Mouse (Mus musculus) gastrocnemius, postnatal 36 days (tissue): ENCODE data around the gene Akr1b10. TPM values are rescaled to one million over a fixed set of nuclear protein-coding genes. Genes with fewer than 3 reads are reported as not detected.
A peak's percentile ranks its signal among the peaks of the same experiment; 100 is the strongest.
"Not testable (repeated sequence)": the region's sequence is repeated elsewhere in the genome, so short reads cannot be mapped to it uniquely, and the experiment has no call there.

Experiments used
- DNase-seq, 2 experiments: peaks; one replicate each; pipeline ENCODE4 v3.0.0; 2022
- intact Hi-C: fragments of 180-260 bp; cut with DNase I; formaldehyde crosslinking; loops from one replicate; pipeline ENCODE4 v1.15.1; 2025
- total RNA-seq, 2 experiments: library from RNA; stranded (reverse); gene quantifications; 2 replicates each; pipeline ENCODE4 v1.2.3; 2021

Gene Akr1b10
- total RNA-seq, 2 experiments from 2014 or later, result 52.6 to 56.5 TPM

DNA sequence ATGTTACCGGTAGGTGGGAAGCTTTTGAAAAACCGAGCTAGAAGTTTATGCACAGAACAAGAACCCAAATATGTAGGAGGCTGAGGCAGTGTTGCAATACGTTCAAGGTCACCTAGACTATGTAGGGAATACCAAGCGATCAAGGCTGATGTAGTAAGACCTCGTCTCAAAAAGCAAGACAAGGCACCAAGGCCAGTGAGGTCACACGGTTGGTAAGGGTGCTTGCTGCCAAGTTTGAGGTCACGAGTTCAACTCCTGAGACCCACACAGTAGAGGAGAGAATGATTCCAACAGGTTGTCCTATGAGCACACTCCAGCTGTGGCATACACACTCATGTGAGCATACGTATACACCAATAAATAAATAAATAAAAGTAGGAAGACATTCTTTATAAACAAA, 13.9 kb upstream of the Akr1b10 start:
- intact Hi-C loops, result no loop called here
- DNase-seq, result no peak

DNA sequence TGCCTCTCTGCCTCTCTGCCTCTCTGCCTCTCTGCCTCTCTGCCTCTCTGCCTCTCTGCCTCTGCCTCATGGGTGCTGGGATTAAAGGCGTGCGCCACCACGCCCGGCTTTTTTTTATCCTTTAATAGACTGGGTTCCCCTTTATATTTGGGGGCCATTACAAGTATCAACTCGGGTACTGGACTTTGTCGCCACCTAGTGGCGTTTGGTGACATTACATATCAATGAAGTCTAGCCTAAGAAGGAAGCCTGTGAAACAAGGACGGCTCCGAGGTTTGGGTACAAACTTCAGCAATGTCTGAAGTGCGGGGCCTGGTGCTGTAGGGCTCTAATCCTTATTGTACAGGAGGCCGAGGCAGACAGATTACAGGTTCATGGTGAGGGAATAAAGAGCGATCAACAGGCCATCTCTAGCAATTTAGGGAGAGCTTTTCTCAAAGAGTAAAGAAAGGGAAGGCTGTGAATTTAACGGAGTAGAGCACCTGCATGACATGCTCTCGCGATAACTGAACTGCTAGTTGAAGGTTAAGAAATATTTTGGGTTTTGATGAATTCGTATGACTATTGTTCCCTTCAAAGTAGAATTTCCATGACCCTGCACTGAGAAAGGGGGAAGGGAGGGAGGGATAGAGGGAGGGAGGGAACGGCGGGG, 12.2 kb upstream of the Akr1b10 start:
- intact Hi-C loops, result no loop called here
- DNase-seq, result peak; percentile 52 to 71

- DNase-seq, result no peak
- intact Hi-C loops, result no loop called here
Measured at GRCm38 (mm10) chr6:34373841-34374240, 10.2 kb upstream of the Akr1b10 start.

GRCm38 (mm10) chr6:34375888-34376287, 8.1 kb upstream of the Akr1b10 start:
- intact Hi-C loops, DNase-seq: not testable (repeated sequence)

GRCm38 (mm10) chr6:34383401-34383800, 617 bp upstream of the Akr1b10 start:
- intact Hi-C loops, result no loop called here
- DNase-seq, result no peak

- intact Hi-C loops, result no loop called here
- DNase-seq, result peak; percentile 36 to 43
Measured at GRCm38 (mm10) chr6:34384701-34385370, 818 bp downstream of the Akr1b10 start.

DNA sequence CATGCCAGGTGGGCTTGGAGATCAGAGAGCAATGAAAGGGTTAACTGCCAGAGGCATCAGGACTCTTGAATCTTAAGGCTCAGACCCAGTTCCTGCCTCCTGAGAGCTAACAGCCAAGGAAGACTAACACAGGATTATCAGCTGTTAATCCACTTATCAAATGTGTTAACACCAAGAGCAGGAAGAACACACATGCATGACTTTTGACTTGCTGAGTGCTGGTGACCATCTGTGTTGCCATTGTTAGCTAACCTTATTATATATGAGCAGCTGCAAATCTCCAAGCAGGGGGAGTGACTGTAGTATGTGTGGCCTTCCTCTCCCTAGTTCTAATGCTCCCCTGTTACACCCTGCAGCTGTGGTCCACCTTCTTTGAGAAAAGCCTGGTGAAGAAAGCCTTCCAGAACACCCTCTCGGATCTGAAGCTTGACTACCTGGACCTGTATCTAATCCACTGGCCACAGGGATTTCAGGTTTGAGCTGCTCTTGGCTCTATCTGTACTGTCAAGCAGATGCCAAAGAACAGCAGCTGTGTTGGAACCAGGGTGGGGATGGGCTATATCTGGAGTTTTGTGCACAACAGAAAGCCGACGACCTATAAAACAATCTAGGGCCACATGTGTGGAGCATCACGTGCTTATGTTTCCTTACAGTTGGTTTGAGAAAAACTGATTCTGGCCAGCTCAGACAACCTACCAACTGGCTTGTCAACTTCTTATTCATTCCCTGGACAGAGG, 4.6 kb downstream of the Akr1b10 start:
- no peak for DNase-seq
- intact Hi-C loops, result no loop called here

- intact Hi-C loops, result loop anchor here (10.0 kb wide), 1 partner anchor 49 kb away; no protein-coding TSS in a partner anchor
Measured at GRCm38 (mm10) chr6:34395897-34396296, 11.9 kb downstream of the Akr1b10 start.

DNA sequence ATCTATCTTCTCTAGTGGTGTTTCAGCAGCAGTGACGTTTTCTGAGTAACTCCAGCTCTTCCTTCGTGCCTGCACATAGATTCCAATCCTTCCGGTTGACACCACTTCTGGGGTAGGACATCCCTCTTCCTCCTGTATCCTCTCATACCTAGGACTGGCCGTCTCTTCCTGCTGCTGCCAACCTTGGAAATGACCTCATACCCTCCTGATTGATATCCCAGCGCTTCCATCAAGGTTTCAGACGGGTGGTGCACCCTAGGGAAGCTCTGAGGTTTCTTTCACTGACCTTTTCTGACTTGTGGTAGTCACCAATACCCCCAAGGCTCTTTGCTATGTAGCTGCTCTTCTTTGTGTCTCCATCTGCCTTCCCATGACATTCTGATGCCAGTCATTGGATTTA, 14.4 kb downstream of the Akr1b10 start:
- DNase-seq, result no peak
- intact Hi-C loops, result loop anchor here (10.0 kb wide), 1 partner anchor 46 kb away; no protein-coding TSS in a partner anchor

More at GRCm38 (mm10) chr6:34395897-34396296, 11.9 kb downstream of the Akr1b10 start:
- DNase-seq, result no peak

- DNase-seq, result no peak
- intact Hi-C loops, result loop anchor here (10.0 kb wide), 1 partner anchor 45 kb away; no protein-coding TSS in a partner anchor
Measured at GRCm38 (mm10) chr6:34399606-34400220, 15.7 kb downstream of the Akr1b10 start.

DNA sequence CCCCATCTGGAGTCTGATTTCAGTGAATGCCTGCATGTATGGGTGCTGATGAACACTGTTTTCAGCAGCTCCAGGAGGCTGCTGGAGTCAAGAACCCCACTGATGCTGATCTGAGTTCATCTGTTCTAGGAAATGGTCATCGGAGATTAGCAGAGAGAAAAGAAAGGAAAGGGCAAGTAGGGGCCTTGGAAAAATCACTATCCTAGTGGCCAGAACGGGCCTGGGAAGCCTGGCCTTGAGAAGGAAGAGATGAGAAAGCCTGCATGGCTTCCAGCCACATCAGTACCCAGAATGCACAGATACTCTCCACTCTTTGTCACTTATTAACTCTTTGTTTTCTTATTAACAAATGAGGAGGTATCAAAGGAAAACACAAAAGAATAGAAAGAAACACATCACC, 16.7 kb downstream of the Akr1b10 start:
- DNase-seq, result no peak
- intact Hi-C loops, result no loop called here

- DNase-seq, result no peak
Measured at GRCm38 (mm10) chr6:34406746-34407145, 22.7 kb downstream of the Akr1b10 start.

DNA sequence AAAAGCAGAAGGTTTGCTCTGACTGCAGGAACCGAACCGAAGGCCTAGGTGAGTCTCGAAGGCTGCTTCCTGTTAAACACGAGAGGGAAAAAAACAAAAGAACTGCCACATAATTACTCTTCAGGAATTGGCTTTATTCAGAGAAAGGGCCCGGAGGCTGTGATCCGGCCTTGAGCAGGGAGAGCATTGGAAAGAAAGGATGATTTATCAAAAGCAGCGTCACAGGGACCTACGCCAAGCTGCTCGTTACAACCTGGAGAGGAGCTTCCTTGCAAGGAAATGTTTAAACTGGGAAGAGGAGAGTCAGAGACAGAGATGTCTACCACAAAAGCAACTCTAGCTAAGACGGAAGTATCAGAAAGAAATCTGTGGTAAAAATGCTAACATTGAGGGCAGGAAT, 23.4 kb downstream of the Akr1b10 start:
- DNase-seq, result no peak
- intact Hi-C loops, result no loop called here

More at GRCm38 (mm10) chr6:34406746-34407145, 22.7 kb downstream of the Akr1b10 start:
- intact Hi-C loops, result no loop called here

DNA sequence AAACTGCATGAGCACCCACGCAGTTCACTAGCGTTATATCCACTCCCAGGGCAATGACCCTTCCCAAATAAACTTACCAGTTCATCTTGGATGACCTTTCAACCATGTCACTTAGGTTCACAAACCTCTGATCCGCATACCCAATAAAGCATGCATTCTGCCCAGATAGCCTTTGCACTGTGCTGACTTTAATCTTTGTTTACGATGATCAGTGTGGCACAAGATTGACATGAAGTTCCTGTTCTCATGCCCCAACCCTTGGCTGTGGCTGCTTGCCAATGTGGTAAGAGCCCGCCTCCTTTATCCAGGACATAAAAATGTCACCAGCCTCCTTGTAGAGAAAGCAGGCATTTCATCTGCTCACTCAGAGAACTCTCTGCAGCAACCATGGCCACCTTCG, 28.0 kb downstream of the Akr1b10 start, which contains the start of gene Akr1b7:
Gene Akr1b7 (plus strand): TSS at position 312 of the 400 bp plus-strand sequence.
- intact Hi-C loops, result no loop called here
- no peak for DNase-seq

GRCm38 (mm10) chr6:34412688-34413087, 28.7 kb downstream of the Akr1b10 start:
- no peak for DNase-seq
- intact Hi-C loops, result no loop called here

DNA sequence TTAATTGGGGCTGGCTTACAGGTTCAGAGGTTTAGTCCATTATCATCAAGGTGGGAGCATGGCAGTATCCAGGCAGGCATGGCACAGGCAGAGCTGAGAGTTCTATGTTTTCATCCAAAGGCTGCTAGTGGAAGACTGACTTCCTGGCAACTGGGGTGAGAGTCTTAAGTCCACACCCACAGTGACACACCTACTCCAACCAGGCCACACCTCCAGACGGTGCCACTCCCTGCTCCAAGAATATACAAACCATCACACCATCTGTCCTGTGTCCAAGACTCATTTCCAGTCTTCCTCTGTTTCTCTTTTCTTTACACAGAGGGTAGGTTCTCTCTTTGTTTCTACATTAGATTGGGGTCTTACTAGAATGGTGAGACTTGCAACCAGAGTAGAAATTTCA, 29.4 kb downstream of the Akr1b10 start:
- DNase-seq, intact Hi-C loops: not testable (repeated sequence)

- DNase-seq, result no peak
- intact Hi-C loops, result no loop called here
Measured at GRCm38 (mm10) chr6:34416521-34416920, 32.5 kb downstream of the Akr1b10 start.

DNA sequence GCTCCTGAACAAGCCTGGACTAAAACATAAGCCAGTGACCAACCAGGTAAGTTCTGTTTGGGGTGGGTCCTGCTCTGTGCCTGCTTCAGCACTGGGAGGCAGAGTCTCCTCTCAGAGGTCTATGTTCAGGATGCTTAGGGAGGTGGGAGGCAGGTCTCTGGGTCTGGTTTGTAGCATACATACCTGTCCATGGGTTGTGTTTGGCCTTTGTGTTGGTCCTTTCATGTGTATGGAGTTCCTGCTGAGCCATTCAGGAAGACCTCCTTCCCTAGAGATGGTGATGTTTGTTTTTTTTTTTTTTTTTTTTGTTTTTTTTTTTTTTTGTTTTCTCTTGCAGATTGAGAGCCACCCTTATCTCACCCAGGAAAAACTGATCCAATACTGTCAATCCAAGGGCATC, 35.1 kb downstream of the Akr1b10 start:
- DNase-seq, result no peak
- intact Hi-C loops, result no loop called here

GRCm38 (mm10) chr6:34439006-34439405, 55.0 kb downstream of the Akr1b10 start:
- DNase-seq, result no peak
- intact Hi-C loops, result no loop called here

DNA sequence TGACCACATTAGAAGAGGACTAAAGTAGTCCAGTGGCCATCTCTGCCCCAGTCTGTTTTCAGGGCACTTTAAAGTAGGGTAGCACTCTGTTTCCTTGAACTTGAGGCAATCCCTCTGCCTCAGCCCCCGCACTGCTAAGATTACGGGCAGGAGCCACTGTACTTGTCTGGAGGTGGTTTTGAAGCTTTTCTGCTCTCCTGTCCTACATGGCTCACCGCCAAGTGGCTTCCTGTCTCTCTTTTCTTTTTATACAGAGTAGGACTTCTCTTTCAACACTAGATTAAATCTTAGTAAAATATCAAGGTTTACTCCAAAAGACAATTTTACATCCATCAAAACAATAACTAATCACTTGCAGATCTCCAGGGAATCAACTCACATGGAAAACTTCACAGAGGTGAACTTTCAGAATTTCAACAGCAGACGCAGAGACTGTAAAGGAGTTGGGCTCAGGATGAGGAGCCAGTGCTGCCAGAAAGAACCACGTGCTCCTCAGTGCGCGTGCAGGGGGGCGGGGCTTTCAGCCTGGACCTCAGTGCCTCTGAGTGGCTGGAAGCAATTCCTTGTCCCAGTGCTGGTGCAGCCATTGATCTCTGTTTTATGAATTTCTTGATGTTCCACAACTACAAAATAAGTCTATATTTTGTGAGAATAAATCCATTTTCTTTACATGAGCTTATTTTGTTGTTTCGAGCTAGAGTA, 57.7 kb downstream of the Akr1b10 start:
- intact Hi-C loops, result loop anchor here (10.0 kb wide), 1 partner anchor 47 kb away; no protein-coding TSS in a partner anchor

More for the DNA sequence above, 57.7 kb downstream of the Akr1b10 start:
- DNase-seq, result no peak
